Mouse (Mus musculus) stomach, embryonic 15.5 days (tissue): ENCODE results near the gene Vegfc. TPM values are rescaled to one million over a fixed set of nuclear protein-coding genes. Genes with fewer than 3 reads are reported as not detected.

Source experiments
- ATAC-seq: fragments of 200-750 bp; cut with Nextera tagmentation; 2 replicates; pipeline ENCODE4 v1.8.0; 2017; ENCODE audit warnings: low read depth, moderate number of reproducible peaks, moderate TSS enrichment; ENCODE audit not compliant: insufficient read depth, low FRiP score
- H3K27ac ChIP-seq: fragments of 300-500 bp; sonication (generic); 2 replicates; pipeline ENCODE4 v1.5.1; 2015; ENCODE audit warnings: mild to moderate bottlenecking, inconsistent platforms
- H3K27me3 ChIP-seq: fragments of 300-500 bp; sonication (generic); replicated peaks from 2 replicates; pipeline ENCODE4 v1.6.1; 2015; ENCODE audit warnings: inconsistent platforms
- H3K36me3 ChIP-seq: fragments of 300-500 bp; sonication (generic); 2 replicates; pipeline ENCODE4 v1.6.1; 2015; ENCODE audit warnings: inconsistent platforms
- H3K4me1 ChIP-seq: fragments of 300-500 bp; sonication (generic); 2 replicates; pipeline ENCODE4 v1.6.1; 2015; ENCODE audit warnings: inconsistent platforms
- H3K4me2 ChIP-seq: fragments of 300-500 bp; sonication (generic); 2 replicates; pipeline ENCODE4 v1.6.1; 2015; ENCODE audit warnings: mild to moderate bottlenecking, inconsistent platforms
- H3K4me3 ChIP-seq: fragments of 300-500 bp; sonication (generic); replicated peaks from 2 replicates; pipeline ENCODE4 v1.5.1; 2015; ENCODE audit warnings: inconsistent platforms
- H3K9ac ChIP-seq: fragments of 300-500 bp; sonication (generic); 2 replicates; pipeline ENCODE4 v1.6.1; 2015; ENCODE audit warnings: inconsistent platforms
- H3K9me3 ChIP-seq: fragments of 300-500 bp; sonication (generic); 2 replicates; pipeline ENCODE4 v1.6.1; 2016; ENCODE audit warnings: inconsistent platforms
- WGBS: fragments of 180-500 bp; shearing (Covaris S2); methylation state at CpG from one replicate; pipeline ENCODE4 v1.1.7; 2015; 5-methylcytosine and 5-hydroxymethylcytosine counted together
- polyA plus RNA-seq: library from polyadenylated mRNA; unstranded; fragments of >200 nt; fragmentation: Nextera tagmentation; extraction: Ambion mirVana; gene quantifications from 2 replicates; pipeline ENCODE4 v1.2.1, GENCODE M21; 2015

The Vegfc gene
- polyA plus RNA-seq, 1 experiment from 2014 or later: 9.0 TPM

GRCm38 (mm10) chr8:54216250-54216649, 138.8 kb downstream of the Vegfc start:
- H3K4me1 ChIP-seq: no peaks in the 10 kb centered on the region
- no peak overlapping the region for H3K27ac ChIP-seq
- WGBS: 86% methylated on average over 2 of the region's 2 CpGs
- H3K9me3 ChIP-seq: no peaks in the 10 kb centered on the region
- ATAC-seq: no peak
- H3K27me3 ChIP-seq: no peaks in the 10 kb centered on the region
- no peak overlapping the region for H3K9ac ChIP-seq
- H3K4me2 ChIP-seq: no peak overlapping the region
- H3K36me3 ChIP-seq: no peaks in the 10 kb centered on the region
- no peak overlapping the region for H3K4me3 ChIP-seq

GRCm38 (mm10) chr8:54228801-54229204, 151.4 kb downstream of the Vegfc start:
- Histone ChIP-seq H3K4me3 (no peak overlapping the region), H3K27ac (no peak overlapping the region), H3K9me3 (no peaks in the 10 kb centered on the region), H3K9ac (no peak overlapping the region), H3K4me1 (no peaks in the 10 kb centered on the region), H3K4me2 (no peak overlapping the region), H3K36me3 (no peaks in the 10 kb centered on the region), H3K27me3 (no peaks in the 10 kb centered on the region)
- WGBS: 54% methylated on average over 1 of the region's 1 CpGs
- ATAC-seq: no peak

GRCm38 (mm10) chr8:54230638-54231037, 153.2 kb downstream of the Vegfc start:
- Histone ChIP-seq H3K36me3 (no peaks in the 10 kb centered on the region), H3K27me3 (no peaks in the 10 kb centered on the region), H3K4me1 (no peaks in the 10 kb centered on the region), H3K4me2 (no peak overlapping the region), H3K9ac (no peak overlapping the region), H3K4me3 (no peak overlapping the region), H3K9me3 (no peaks in the 10 kb centered on the region), H3K27ac (no peak overlapping the region)
- 98% methylated on average over 1 of the region's 1 CpGs for WGBS
- ATAC-seq: no peak

- no peaks in the 10 kb centered on the region for H3K9me3 ChIP-seq
- no peak overlapping the region for H3K27ac ChIP-seq
- no peak for ATAC-seq
- no peak overlapping the region for H3K9ac ChIP-seq
- no peak overlapping the region for H3K4me3 ChIP-seq
- H3K4me2 ChIP-seq: no peak overlapping the region
- no peaks in the 10 kb centered on the region for H3K4me1 ChIP-seq
- 59% methylated on average over 6 of the region's 6 CpGs for WGBS
- H3K36me3 ChIP-seq: no peaks in the 10 kb centered on the region
- no peaks in the 10 kb centered on the region for H3K27me3 ChIP-seq
Observed at GRCm38 (mm10) chr8:54233316-54233715, 155.9 kb downstream of the Vegfc start.
